Mouse (Mus musculus) liver, embryonic 14.5 days (tissue): Measurements from ENCODE around the gene Pla2g1b.

Experiments
- CTCF ChIP-seq: IDR thresholded peaks from 2 replicates; pipeline ENCODE4 v1.5.1; 2016; ENCODE audit warnings: antibody characterized with exemption, low read depth, control low read depth
- EP300 ChIP-seq: IDR thresholded peaks from 2 replicates; pipeline ENCODE4 v1.6.1; 2016; ENCODE audit warnings: antibody characterized with exemption, low read depth

DNA sequence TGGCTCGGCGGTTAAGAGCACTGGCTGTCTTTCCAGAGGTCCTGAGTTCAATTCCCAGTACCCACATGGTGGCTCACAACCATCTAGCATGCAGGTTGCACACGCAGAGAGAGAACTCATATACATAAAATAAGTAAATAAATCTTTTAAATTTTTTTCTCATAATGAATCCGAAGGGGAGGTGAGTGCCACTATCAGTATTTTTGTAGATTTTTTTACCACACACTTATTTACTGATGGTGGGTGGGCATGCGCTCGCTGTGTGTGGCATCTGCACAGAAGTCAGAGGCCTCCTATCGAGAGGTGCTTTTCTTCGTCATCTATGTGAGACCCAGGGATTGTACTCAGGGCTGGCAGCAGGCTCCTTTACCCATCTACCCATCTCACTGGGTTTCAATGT, 21.3 kb downstream of the Pla2g1b start:
- TF ChIP-seq CTCF (no peak), EP300 (no peak)
